ENCODE assay signal across 12 mouse cellular contexts in the genomic region with DNA sequence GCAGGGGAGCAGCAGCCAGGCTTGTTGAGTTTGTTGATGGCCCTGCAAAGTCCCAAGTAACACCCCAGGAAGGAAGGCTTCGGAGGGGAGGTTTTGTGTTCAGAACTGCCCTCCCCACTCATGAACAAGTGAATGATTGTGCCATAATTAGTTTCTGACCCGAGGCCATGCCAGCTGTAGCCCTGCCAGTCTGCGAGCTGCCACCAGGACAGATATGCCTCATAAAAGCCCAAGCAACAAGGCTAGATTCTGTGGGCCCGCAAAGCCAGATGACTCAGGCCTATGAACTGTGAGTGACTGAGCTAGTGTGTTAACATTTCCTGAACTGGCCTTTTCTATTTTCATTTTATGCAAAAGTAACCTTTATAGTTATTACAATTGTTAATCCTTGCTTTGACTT. TPM values are rescaled to one million over a fixed set of nuclear protein-coding genes. Genes with fewer than 3 reads are reported as not detected.
DNase-seq lines count a peak whose midpoint lies in the region; ATAC-seq lines count a peak whose summit lies in the region.
"Had no signal": no experiment of that assay in that cellular context is flagged by ENCODE, and none has a peak within 500 bp of the region (broad histone marks: within the 10 kb centered on the region; RNA-seq: fewer than 3 reads in every experiment).

No protein-coding gene starts in this region.

- no peaks in the 10 kb centered on the region for H3K27me3 ChIP-seq in midbrain, embryonic 14.5 days (ENCODE audit: control insufficient read depth, insufficient read depth, low read length)
- H3K27me3 ChIP-seq: forebrain, embryonic 15.5 days; stomach, embryonic 15.5 days had no signal

- H3K36me3 ChIP-seq in midbrain, embryonic 14.5 days (ENCODE audit: control insufficient read depth, insufficient read depth, low read length) = no peaks in the 10 kb centered on the region
- H3K36me3 ChIP-seq: forebrain, embryonic 15.5 days; G1E; stomach, embryonic 15.5 days had no signal

- peak; percentile 1 to 39 for DNase-seq in heart, postnatal 10 days
- no peak for DNase-seq in heart, postnatal 25 days (ENCODE audit: low spot score)
- DNase-seq in adrenal gland, adult 2 months = peak; percentile 48
- DNase-seq in forelimb bud, embryonic 11.5 days (ENCODE audit: low read depth, low spot score) = peak; percentile 9
- DNase-seq in left cerebral cortex, adult 11 months (ENCODE audit: low spot score) = peak; percentile 7
- DNase-seq in midbrain, embryonic 14.5 days = no peak
- DNase-seq in liver = no peak
- DNase-seq in ovary, adult 18-20 months (ENCODE audit: low spot score) = no peak

- no peaks in the 10 kb centered on the region for H3K9me3 ChIP-seq in midbrain, embryonic 14.5 days (ENCODE audit: control insufficient read depth, low read length)
- H3K9me3 ChIP-seq: forebrain, embryonic 15.5 days; G1E; stomach, embryonic 15.5 days had no signal

- H3K4me2 ChIP-seq in midbrain, embryonic 14.5 days (ENCODE audit: low read length) = no peak overlapping the region
- H3K4me2 ChIP-seq: forebrain, embryonic 15.5 days; liver, embryonic 11.5 days; stomach, embryonic 15.5 days had no signal

- H3K27ac ChIP-seq in midbrain, embryonic 14.5 days (replicated peaks; ENCODE audit: low read depth, low read length) = no peak overlapping the region
- H3K27ac ChIP-seq: forebrain, embryonic 15.5 days; stomach, embryonic 15.5 days had no signal

- no peak for ATAC-seq in midbrain, embryonic 14.5 days (ENCODE audit: low FRiP score, low TSS enrichment)
- ATAC-seq: forebrain, embryonic 15.5 days had no signal

- H3K4me3 ChIP-seq in midbrain, embryonic 14.5 days (replicated peaks; ENCODE audit: low read depth, low read length) = no peak overlapping the region
- H3K4me3 ChIP-seq: forebrain, embryonic 15.5 days; stomach, embryonic 15.5 days had no signal

- intact Hi-C loops in heart, postnatal 10 days (cut with DNase I) = no loop called here
- intact Hi-C loops in heart, postnatal 25 days (cut with DNase I) = no loop called here

- no peak overlapping the region for H3K9ac ChIP-seq in midbrain, embryonic 14.5 days (replicated peaks; ENCODE audit: low read length)
- H3K9ac ChIP-seq: forebrain, embryonic 15.5 days; stomach, embryonic 15.5 days had no signal

- no peaks in the 10 kb centered on the region for H3K4me1 ChIP-seq in midbrain, embryonic 14.5 days (ENCODE audit: control insufficient read depth, insufficient read depth, low read length)
- H3K4me1 ChIP-seq: forebrain, embryonic 15.5 days; stomach, embryonic 15.5 days had no signal

- WGBS in midbrain, embryonic 14.5 days = 75% methylated on average over 4 of the region's 4 CpGs

RNA-seq across cellular contexts. Expression of gene Shroom4, which starts 48.3 kb away (rescaled TPM):
- 10 to 100 TPM; 21.4 to 23.0 TPM for total RNA-seq in heart, postnatal 10 days (2021)
- 10 to 100 TPM; 15.8 to 18.3 TPM for total RNA-seq in heart, postnatal 25 days (2021)
- total RNA-seq in adrenal gland, adult 2 months (2021) = 10 to 100 TPM; 17.5 to 18.9 TPM
- 4.2 and 4.5 TPM in 2 replicates for polyA plus RNA-seq in adrenal gland, adult 2 months (2012; rRNA removed)
- 1.2 and 2.8 TPM in 2 replicates for polyA plus RNA-seq in midbrain, embryonic 14.5 days (2014; fragmentation: Nextera tagmentation; extraction: Ambion mirVana)
- polyA plus RNA-seq: G1E had no signal

Comparison
In these comparisons a context has a peak if more than half of its experiments do, and no peak if none do; other contexts are left out.
1. DNase-seq: peak in heart, postnatal 10 days (2 of 2), adrenal gland, adult 2 months (single experiment), forelimb bud, embryonic 11.5 days (single experiment) and left cerebral cortex, adult 11 months (single experiment); none in heart, postnatal 25 days (single experiment), midbrain, embryonic 14.5 days (single experiment), liver (single experiment) and ovary, adult 18-20 months (single experiment).